Mouse (Mus musculus) testis, adult 2 months (tissue): ENCODE data around the gene Ccdc43.
"Not testable (repeated sequence)": the region's sequence is repeated elsewhere in the genome, so short reads cannot be mapped to it uniquely, and the experiment has no call there.

ENCODE experiments used
- CTCF ChIP-seq: fragments of 200-500 bp; IDR thresholded peaks from 2 replicates; pipeline ENCODE4 v1.5.1; 2012; ENCODE audit warnings: low read depth, mild to moderate bottlenecking, inconsistent platforms, low read length, moderate library complexity; ENCODE audit not compliant: control insufficient read depth, insufficient read depth, insufficient replicate concordance
- POLR2A ChIP-seq: fragments of 200-500 bp; IDR thresholded peaks from 2 replicates; pipeline ENCODE4 v1.6.1; 2012; ENCODE audit warnings: low read depth, mild to moderate bottlenecking, inconsistent platforms, low read length, moderate library complexity; ENCODE audit not compliant: control insufficient read depth

- TF ChIP-seq CTCF, POLR2A: not testable (repeated sequence)
Measured at GRCm38 (mm10) chr11:102702206-102702605, 4.6 kb upstream of the Ccdc43 start.
